Mouse (Mus musculus): ENCODE data around the gene Gm9837.

DNA sequence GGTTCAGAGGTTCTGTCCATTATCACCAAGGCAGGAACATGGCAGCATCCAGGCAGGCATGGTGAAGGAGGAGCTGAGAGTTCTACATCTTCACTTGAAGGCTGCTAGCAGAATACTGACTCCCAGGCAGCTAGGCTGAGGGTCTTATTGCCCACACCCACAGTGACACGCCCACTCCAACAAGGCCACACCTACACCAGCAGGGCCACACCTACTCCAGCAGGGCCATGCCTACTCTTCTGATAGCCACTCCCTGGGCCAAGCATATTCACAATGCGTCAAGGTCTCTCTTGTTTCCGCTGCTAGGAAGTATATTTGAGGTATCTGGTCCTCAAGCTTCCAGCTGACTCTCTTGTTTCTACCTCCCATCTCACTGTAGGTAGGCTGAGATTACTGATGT, 11.3 kb downstream of the Gm9837 start:
- TF ChIP-seq CTCF (IDR thresholded peaks at IDR 0.05; ENCODE audit: low read depth, low read length) = no peak
- no peak for TF ChIP-seq POLR2A (IDR thresholded peaks at IDR 0.05; ENCODE audit: borderline replicate concordance, low read depth, low read length)

Data from bone marrow macrophage, adult 2 months (primary cell).